Mouse (Mus musculus): ENCODE results near the gene B4galt5. TPM values are rescaled to one million over a fixed set of nuclear protein-coding genes. Genes with fewer than 3 reads are reported as not detected.
A peak's percentile ranks its signal among the peaks of the same experiment; 100 is the strongest.

Gene B4galt5
- polyA plus RNA-seq, 1 experiment from 2014 or later: 6.0 TPM

DNA sequence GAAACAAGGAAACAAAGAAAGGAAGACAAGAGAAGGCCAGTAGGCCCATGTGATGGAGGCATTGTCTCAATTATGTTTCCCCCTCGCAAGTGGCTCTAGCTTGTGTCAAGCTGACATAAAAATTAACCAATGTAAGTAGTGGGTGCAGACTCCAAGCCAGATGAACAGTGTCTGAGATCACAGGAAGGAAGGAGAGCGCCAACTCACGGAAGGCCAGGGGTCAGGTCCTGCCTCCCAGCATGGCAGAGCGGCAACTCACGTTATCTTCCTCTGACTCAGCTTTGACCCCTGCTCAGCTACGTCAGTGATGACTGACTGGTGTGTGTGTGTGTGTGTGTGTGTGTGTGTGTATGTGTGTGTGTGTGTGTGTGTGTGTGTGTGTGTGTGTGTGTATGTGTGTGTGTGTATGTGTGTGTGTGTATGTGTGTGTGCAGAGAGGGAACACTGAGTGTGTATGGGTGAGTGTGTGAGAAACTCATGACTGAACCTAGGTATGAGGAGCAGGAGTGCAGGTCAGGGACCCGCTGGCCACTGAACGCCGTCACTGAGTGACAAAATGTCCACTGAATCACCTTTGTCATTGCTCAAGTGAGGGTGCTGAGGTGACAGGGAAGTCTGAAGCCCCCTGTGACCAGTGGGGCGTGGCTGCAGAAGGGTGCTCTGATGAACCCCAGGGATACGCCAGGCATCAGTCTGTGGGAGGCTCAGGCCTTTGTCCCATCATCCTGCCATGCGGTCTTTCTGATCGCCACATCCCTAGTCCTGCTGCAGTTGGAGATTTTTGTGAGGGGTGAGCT, 55.5 kb downstream of the B4galt5 start:
- Histone ChIP-seq H3K9me3 (no peaks in the 10 kb centered on the region), H3K27me3 (ENCODE audit: poor library complexity, severe bottlenecking) (no peaks in the 10 kb centered on the region), H3K27ac (peak overlapping the region; percentile 51), H3K4me1 (peaks cover 44% of the 10 kb centered on the region), H3K36me3 (replicated peaks) (peaks cover 1% of the 10 kb centered on the region), H3K4me3 (no peak overlapping the region)
- DNase-seq (ENCODE audit: extremely low spot score, low spot score): no peak
- 78% methylated on average over 13 of the region's 13 CpGs for WGBS

GRCm38 (mm10) chr2:167292854-167293253, 56.1 kb downstream of the B4galt5 start:
- Histone ChIP-seq H3K27me3 (ENCODE audit: poor library complexity, severe bottlenecking) (no peaks in the 10 kb centered on the region), H3K9me3 (no peaks in the 10 kb centered on the region), H3K4me3 (no peak overlapping the region), H3K36me3 (replicated peaks) (no peaks in the 10 kb centered on the region), H3K4me1 (peaks cover 43% of the 10 kb centered on the region), H3K27ac (peak overlapping the region; percentile 66)
- WGBS: 54% methylated on average over 6 of the region's 6 CpGs
- no peak for DNase-seq (ENCODE audit: extremely low spot score, low spot score)

GRCm38 (mm10) chr2:167292151-167292591, 56.8 kb downstream of the B4galt5 start:
- Histone ChIP-seq H3K27me3 (ENCODE audit: poor library complexity, severe bottlenecking) (no peaks in the 10 kb centered on the region), H3K9me3 (no peaks in the 10 kb centered on the region), H3K4me3 (no peak overlapping the region), H3K36me3 (replicated peaks) (no peaks in the 10 kb centered on the region), H3K4me1 (peaks cover 43% of the 10 kb centered on the region), H3K27ac (0 out of 2 replicates have a peak overlapping the region, but pooled peaks have one; percentile 66)
- WGBS: 89% methylated on average over 4 of the region's 4 CpGs
- DNase-seq (ENCODE audit: extremely low spot score, low spot score): no peak

DNA sequence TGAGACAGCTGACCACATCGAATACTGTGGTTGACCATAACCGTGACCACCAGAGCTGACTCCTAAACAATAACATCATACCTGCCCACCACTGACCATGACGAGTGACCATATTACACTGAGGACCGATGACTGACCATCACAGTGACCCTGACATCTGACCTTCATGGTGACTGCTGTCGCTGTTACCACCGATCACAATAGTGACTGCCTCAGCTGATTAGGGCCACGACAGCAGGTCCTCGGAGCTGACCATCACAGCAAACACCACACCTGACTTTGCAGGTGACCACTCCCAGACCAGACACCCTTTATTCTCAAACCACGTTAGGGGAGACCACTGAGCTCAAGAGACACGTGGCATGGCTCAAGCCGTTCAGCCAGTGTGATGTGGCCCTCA, 57.3 kb downstream of the B4galt5 start:
- H3K4me3 ChIP-seq: no peak overlapping the region
- H3K9me3 ChIP-seq: no peaks in the 10 kb centered on the region
- 0 out of 2 replicates have a peak overlapping the region, but pooled peaks have one; percentile 66 for H3K27ac ChIP-seq
- 88% methylated on average over 11 of the region's 11 CpGs for WGBS
- H3K4me1 ChIP-seq: peaks cover 43% of the 10 kb centered on the region
- no peaks in the 10 kb centered on the region for H3K27me3 ChIP-seq (ENCODE audit: poor library complexity, severe bottlenecking)
- DNase-seq (ENCODE audit: extremely low spot score, low spot score): no peak
- H3K36me3 ChIP-seq (replicated peaks): no peaks in the 10 kb centered on the region

DNA sequence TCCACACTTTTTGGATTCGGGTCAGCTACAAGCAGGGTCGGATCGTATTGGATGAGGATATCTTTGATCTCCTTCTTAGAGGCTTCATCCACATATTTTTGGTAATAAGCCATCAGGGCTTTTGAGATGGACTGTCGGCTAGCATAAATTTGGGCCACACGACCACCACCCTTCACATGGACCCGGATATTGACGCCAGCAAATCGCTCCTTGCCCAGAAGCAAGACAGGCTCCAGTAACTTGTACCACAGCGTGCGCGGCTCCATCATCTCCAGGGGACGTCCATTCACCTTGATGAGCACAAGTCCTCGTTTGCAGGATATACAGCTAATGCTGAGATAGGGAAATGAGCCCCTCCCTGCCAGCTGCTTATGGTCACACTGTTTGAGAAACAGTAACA, 67.5 kb downstream of the B4galt5 start:
- WGBS: 90% methylated on average over 13 of the region's 13 CpGs
- Histone ChIP-seq H3K9me3 (no peaks in the 10 kb centered on the region), H3K4me1 (peaks cover 9% of the 10 kb centered on the region), H3K27me3 (ENCODE audit: poor library complexity, severe bottlenecking) (no peaks in the 10 kb centered on the region), H3K36me3 (replicated peaks) (no peaks in the 10 kb centered on the region), H3K4me3 (no peak overlapping the region), H3K27ac (no peak overlapping the region)
- DNase-seq (ENCODE audit: extremely low spot score, low spot score): no peak

DNA sequence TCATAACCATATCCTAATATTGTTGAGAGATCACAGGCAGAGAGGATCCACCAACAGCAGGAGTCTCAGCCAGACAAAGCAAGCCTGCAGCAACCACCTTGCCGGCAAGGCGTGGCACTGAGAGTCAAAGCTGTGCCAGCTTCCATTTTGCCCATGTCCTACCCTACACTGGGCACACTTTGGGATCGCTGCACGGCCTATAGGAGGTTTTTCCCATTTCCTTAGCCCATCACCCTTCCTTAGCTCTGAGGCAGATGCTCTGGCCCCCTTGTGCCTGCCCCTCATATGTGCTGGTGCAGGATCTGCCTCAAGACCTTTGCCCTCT, 68.0 kb downstream of the B4galt5 start:
- peaks cover 9% of the 10 kb centered on the region for H3K4me1 ChIP-seq
- no peak for DNase-seq (ENCODE audit: extremely low spot score, low spot score)
- no peaks in the 10 kb centered on the region for H3K9me3 ChIP-seq
- no peak overlapping the region for H3K27ac ChIP-seq
- WGBS: 83% methylated on average over 4 of the region's 4 CpGs
- no peaks in the 10 kb centered on the region for H3K36me3 ChIP-seq (replicated peaks)
- H3K27me3 ChIP-seq (ENCODE audit: poor library complexity, severe bottlenecking): no peaks in the 10 kb centered on the region
- H3K4me3 ChIP-seq: no peak overlapping the region

- peak; percentile 84 for DNase-seq (ENCODE audit: extremely low spot score, low spot score)
- 48% methylated on average over 26 of the region's 26 CpGs for WGBS
- Histone ChIP-seq H3K27me3 (ENCODE audit: poor library complexity, severe bottlenecking) (no peaks in the 10 kb centered on the region), H3K4me3 (no peak overlapping the region; the same call in 1 of the 2 replicates), H3K4me1 (peaks cover 9% of the 10 kb centered on the region), H3K27ac (no peak overlapping the region), H3K9me3 (no peaks in the 10 kb centered on the region), H3K36me3 (replicated peaks) (no peaks in the 10 kb centered on the region)
Observed at GRCm38 (mm10) chr2:167280090-167280985, 68.6 kb downstream of the B4galt5 start.

- Histone ChIP-seq H3K4me3 (no peak overlapping the region), H3K4me1 (peaks cover 9% of the 10 kb centered on the region), H3K9me3 (no peaks in the 10 kb centered on the region), H3K36me3 (replicated peaks) (no peaks in the 10 kb centered on the region), H3K27ac (no peak overlapping the region), H3K27me3 (ENCODE audit: poor library complexity, severe bottlenecking) (no peaks in the 10 kb centered on the region)
- WGBS: 63% methylated on average over 17 of the region's 17 CpGs
- DNase-seq (ENCODE audit: extremely low spot score, low spot score): peak; percentile 61
Observed at GRCm38 (mm10) chr2:167278751-167279526, 70.0 kb downstream of the B4galt5 start.

DNA sequence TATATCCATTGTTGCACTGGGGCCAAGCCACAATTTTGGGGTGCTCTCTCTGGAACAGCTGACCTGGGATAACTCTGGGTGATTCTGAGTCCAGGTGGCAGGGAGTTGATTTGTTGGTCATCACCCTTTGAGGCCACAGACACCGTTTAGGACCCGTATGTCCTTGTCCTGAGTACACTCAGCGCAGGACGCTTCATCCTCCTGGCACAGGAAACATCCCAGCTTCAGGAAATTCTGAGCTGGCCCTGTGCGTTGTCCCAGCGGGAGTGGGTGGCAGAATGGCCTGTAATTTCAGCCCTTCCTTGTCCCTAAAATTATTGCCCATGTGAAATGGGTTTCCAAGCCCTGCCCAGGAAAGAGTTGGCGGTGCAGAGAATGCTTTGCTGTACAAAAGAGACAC, 71.0 kb downstream of the B4galt5 start:
- Histone ChIP-seq H3K36me3 (replicated peaks) (no peaks in the 10 kb centered on the region), H3K27me3 (ENCODE audit: poor library complexity, severe bottlenecking) (no peaks in the 10 kb centered on the region), H3K4me3 (no peak overlapping the region), H3K4me1 (peaks cover 9% of the 10 kb centered on the region), H3K9me3 (no peaks in the 10 kb centered on the region), H3K27ac (no peak overlapping the region)
- no peak for DNase-seq (ENCODE audit: extremely low spot score, low spot score)
- WGBS: 92% methylated on average over 7 of the region's 7 CpGs

GRCm38 (mm10) chr2:167277026-167277425, 72.0 kb downstream of the B4galt5 start:
- H3K27me3 ChIP-seq (ENCODE audit: poor library complexity, severe bottlenecking): no peaks in the 10 kb centered on the region
- DNase-seq (ENCODE audit: extremely low spot score, low spot score): no peak
- H3K4me1 ChIP-seq: peaks cover 9% of the 10 kb centered on the region
- WGBS: 75% methylated on average over 13 of the region's 13 CpGs
- H3K27ac ChIP-seq: no peak overlapping the region
- no peaks in the 10 kb centered on the region for H3K36me3 ChIP-seq (replicated peaks)
- H3K9me3 ChIP-seq: no peaks in the 10 kb centered on the region
- H3K4me3 ChIP-seq: no peak overlapping the region

DNA sequence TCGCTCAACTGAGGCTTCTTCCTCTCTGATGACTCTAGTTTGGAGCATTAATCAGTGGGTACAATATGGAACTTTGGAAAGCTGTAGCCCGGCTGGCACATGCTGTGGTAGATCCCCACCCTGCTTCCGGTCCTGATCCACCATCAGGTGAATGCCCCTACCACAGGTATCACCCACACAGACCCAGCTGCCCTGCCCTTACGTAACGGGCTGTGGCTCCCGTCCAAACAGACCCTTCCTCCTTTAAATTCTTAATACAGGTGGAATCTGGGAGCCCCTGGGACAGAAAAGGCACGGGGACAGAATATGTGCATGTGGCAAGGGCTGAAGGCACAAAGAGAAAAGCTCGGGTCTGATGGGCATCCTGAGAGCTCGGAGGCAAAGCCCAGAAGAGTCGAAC, 73.1 kb downstream of the B4galt5 start:
- 89% methylated on average over 10 of the region's 10 CpGs for WGBS

DNA sequence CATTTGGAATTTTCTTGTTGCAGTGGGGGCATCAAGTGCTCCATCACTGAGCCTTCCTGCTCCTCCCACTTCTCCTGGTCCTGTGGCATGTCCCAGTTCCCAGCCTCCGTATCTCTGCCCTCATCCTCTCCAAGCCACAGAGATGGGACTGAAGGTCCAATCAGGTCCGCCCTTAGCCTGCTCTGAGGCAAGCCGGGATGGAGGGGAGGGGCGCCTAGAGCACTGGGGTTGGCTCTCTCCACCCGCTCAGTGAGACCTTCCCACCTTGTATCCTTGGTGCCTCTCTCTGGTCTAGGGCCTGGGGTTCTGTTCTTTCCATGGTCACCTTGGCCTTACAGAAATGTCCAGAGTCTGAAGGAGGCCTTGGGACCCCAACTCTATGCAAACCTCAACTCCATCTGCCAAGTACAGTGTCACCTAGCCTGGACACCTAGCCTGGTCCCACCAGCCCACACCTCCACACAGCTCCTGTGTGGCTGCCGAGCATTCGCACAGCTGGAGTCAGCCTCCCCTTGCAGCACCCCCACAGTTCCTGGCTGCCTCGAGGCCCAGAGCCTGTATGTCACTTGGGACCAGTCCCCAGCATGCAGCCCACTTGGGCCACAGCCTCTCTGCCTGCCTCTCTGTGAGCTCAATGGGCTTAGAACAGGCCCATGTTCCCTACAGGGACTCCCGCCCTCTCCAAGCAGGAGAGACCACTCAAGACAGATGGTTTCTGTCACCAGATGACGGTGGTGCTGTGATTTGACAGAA, 74.1 kb downstream of the B4galt5 start:
- Histone ChIP-seq H3K36me3 (replicated peaks) (no peaks in the 10 kb centered on the region), H3K4me3 (no peak overlapping the region), H3K4me1 (no peaks in the 10 kb centered on the region), H3K9me3 (no peaks in the 10 kb centered on the region), H3K27me3 (ENCODE audit: poor library complexity, severe bottlenecking) (no peaks in the 10 kb centered on the region), H3K27ac (no peak overlapping the region)
- no peak for DNase-seq (ENCODE audit: extremely low spot score, low spot score)
- WGBS: 68% methylated on average over 10 of the region's 10 CpGs

More for the DNA sequence above, 73.1 kb downstream of the B4galt5 start:
- H3K27me3 ChIP-seq (ENCODE audit: poor library complexity, severe bottlenecking): no peaks in the 10 kb centered on the region
- H3K27ac ChIP-seq: no peak overlapping the region
- no peaks in the 10 kb centered on the region for H3K36me3 ChIP-seq (replicated peaks)
- H3K9me3 ChIP-seq: no peaks in the 10 kb centered on the region
- H3K4me3 ChIP-seq: no peak overlapping the region
- no peak for DNase-seq (ENCODE audit: extremely low spot score, low spot score)
- peaks cover 6% of the 10 kb centered on the region for H3K4me1 ChIP-seq
